Mouse (Mus musculus) liver (tissue): ENCODE measurements around the gene Htr6.

Experiments
- DNase-seq: peaks from one replicate; pipeline ENCODE4 v3.0.0-alpha.2; 2020; ENCODE audit warnings: mixed read lengths

Htr6 gene

GRCm38 (mm10) chr4:139086984-139087383, 11.6 kb upstream of the Htr6 start:
- DNase-seq: no peak

- peak; percentile 79 for DNase-seq
Observed at GRCm38 (mm10) chr4:139086037-139086436, 10.7 kb upstream of the Htr6 start.

GRCm38 (mm10) chr4:139085337-139085736, 10.0 kb upstream of the Htr6 start:
- DNase-seq: no peak

GRCm38 (mm10) chr4:139082790-139083564, 7.6 kb upstream of the Htr6 start:
- DNase-seq: peak; percentile 45

GRCm38 (mm10) chr4:139081270-139081931, 6.0 kb upstream of the Htr6 start:
- no peak for DNase-seq

GRCm38 (mm10) chr4:139080259-139080658, 4.9 kb upstream of the Htr6 start:
- no peak for DNase-seq

- DNase-seq: no peak
Observed at GRCm38 (mm10) chr4:139079439-139079838, 4.1 kb upstream of the Htr6 start.

- DNase-seq: no peak
Observed at GRCm38 (mm10) chr4:139078726-139079125, 3.4 kb upstream of the Htr6 start.

GRCm38 (mm10) chr4:139078313-139078712, 2.9 kb upstream of the Htr6 start:
- DNase-seq: no peak

- no peak for DNase-seq
Observed at GRCm38 (mm10) chr4:139075915-139076314, 545 bp upstream of the Htr6 start.

- no peak for DNase-seq
Observed at GRCm38 (mm10) chr4:139074060-139074459, 1.3 kb downstream of the Htr6 start.

- DNase-seq: no peak
Observed at GRCm38 (mm10) chr4:139068287-139068686, 7.1 kb downstream of the Htr6 start.

GRCm38 (mm10) chr4:139064831-139065230, 10.5 kb downstream of the Htr6 start:
- no peak for DNase-seq

- DNase-seq: peak; percentile 61
Observed at GRCm38 (mm10) chr4:139059569-139059968, 15.8 kb downstream of the Htr6 start.

- no peak for DNase-seq
Observed at GRCm38 (mm10) chr4:139058029-139058428, 17.3 kb downstream of the Htr6 start.

GRCm38 (mm10) chr4:139057291-139057690, 18.1 kb downstream of the Htr6 start:
- DNase-seq: no peak

- DNase-seq: no peak
Observed at GRCm38 (mm10) chr4:139055744-139056143, 19.6 kb downstream of the Htr6 start.

GRCm38 (mm10) chr4:139055336-139055735, 20.0 kb downstream of the Htr6 start:
- DNase-seq: no peak

GRCm38 (mm10) chr4:139054300-139054923, 21.0 kb downstream of the Htr6 start:
- DNase-seq: no peak

- DNase-seq: no peak
Observed at GRCm38 (mm10) chr4:139053391-139053790, 22.0 kb downstream of the Htr6 start.

GRCm38 (mm10) chr4:139052796-139053195, 22.6 kb downstream of the Htr6 start:
- DNase-seq: no peak

- DNase-seq: no peak
Observed at GRCm38 (mm10) chr4:139048518-139048917, 26.9 kb downstream of the Htr6 start.

GRCm38 (mm10) chr4:139046354-139046753, 29.0 kb downstream of the Htr6 start:
- no peak for DNase-seq

GRCm38 (mm10) chr4:139044566-139044965, 30.8 kb downstream of the Htr6 start:
- DNase-seq: no peak
